Mouse (Mus musculus) CH12.LX (cell line): ENCODE data around the gene Muc3a. TPM values are rescaled to one million over a fixed set of nuclear protein-coding genes. Genes with fewer than 3 reads are reported as not detected.

Experiments
- DNase-seq: peaks from one replicate; pipeline ENCODE4 v3.0.0-alpha.2; 2013; ENCODE audit errors: extremely low read depth
- H3K27ac ChIP-seq: 2 replicates; pipeline ENCODE4 v1.5.1; 2012; ENCODE audit warnings: low read depth, mild to moderate bottlenecking, control low read depth, moderate library complexity; ENCODE audit not compliant: insufficient read depth
- H3K27me3 ChIP-seq: replicated peaks from 2 replicates; pipeline ENCODE3; 2012; ENCODE audit warnings: inconsistent platforms
- H3K36me3 ChIP-seq, 2 experiments: replicated peaks in 1 of 2; 2 replicates each; pipeline versions ENCODE3 to v1.6.1; 2012; ENCODE audit warnings: inconsistent platforms in 1 of 2, low read length in 1 of 2, mild to moderate bottlenecking in 1 of 2, mixed read lengths in 1 of 2, moderate library complexity in 1 of 2; ENCODE audit not compliant: control insufficient read depth in 1 of 2, insufficient read depth in 1 of 2
- H3K4me1 ChIP-seq, 2 experiments: 2 replicates each; pipeline ENCODE4 v1.6.1; 2012; ENCODE audit warnings: inconsistent platforms in 1 of 2, moderate library complexity in 1 of 2; ENCODE audit not compliant: insufficient read depth in 2 of 2, control insufficient read depth in 1 of 2
- H3K4me2 ChIP-seq: 2 replicates; pipeline ENCODE4 v1.6.1; 2012; ENCODE audit warnings: low read depth, mild to moderate bottlenecking, control low read depth; ENCODE audit not compliant: poor library complexity, insufficient read depth, severe bottlenecking
- H3K4me3 ChIP-seq, 3 experiments: fragments of 150-350 bp in 1 of 3; sonication (generic) in 1 of 3; replicated peaks in 1 of 3; 2 replicates each; pipeline versions ENCODE3 to v1.5.1; 2011 to 2012; ENCODE audit warnings: low read depth in 2 of 3, low read length in 2 of 3, mild to moderate bottlenecking in 2 of 3, moderate library complexity in 2 of 3, control low read depth in 1 of 3, improper control_type of control experiment in 1 of 3, inconsistent platforms in 1 of 3, mixed read lengths in 1 of 3; ENCODE audit not compliant: poor library complexity in 1 of 3
- H3K79me2 ChIP-seq: replicated peaks from 2 replicates; pipeline ENCODE4 v1.6.1; 2012; ENCODE audit warnings: mild to moderate bottlenecking, moderate library complexity; ENCODE audit not compliant: control insufficient read depth, poor library complexity, insufficient read depth, severe bottlenecking; ENCODE audit errors: extremely low read depth
- H3K9ac ChIP-seq: 2 replicates; pipeline ENCODE4 v1.6.1; 2012; ENCODE audit warnings: low read depth, mild to moderate bottlenecking, control low read depth, moderate library complexity; ENCODE audit not compliant: insufficient read depth
- H3K9me3 ChIP-seq: replicated peaks from 2 replicates; pipeline ENCODE3; 2012; ENCODE audit warnings: low read length, inconsistent platforms, mixed read lengths
- BHLHE40 ChIP-seq: IDR thresholded peaks from 2 replicates; pipeline ENCODE4 v1.6.1; 2011; ENCODE audit warnings: mild to moderate bottlenecking, low read depth, low read length, improper control_type of control experiment
- CHD1 ChIP-seq: IDR thresholded peaks from 2 replicates; pipeline ENCODE4 v1.6.1; 2012; ENCODE audit warnings: low read depth, low read length, improper control_type of control experiment, inconsistent platforms
- CHD2 ChIP-seq: IDR thresholded peaks from 2 replicates; pipeline ENCODE4 v1.6.1; 2011; ENCODE audit warnings: low read length, improper control_type of control experiment
- CTCF ChIP-seq, 2 experiments: IDR thresholded peaks in 1 of 2; conservative IDR thresholded peaks in 1 of 2; 2 replicates each; pipeline ENCODE4 v1.5.1; 2011 to 2012; ENCODE audit warnings: low read depth in 2 of 2, low read length in 2 of 2, improper control_type of control experiment in 1 of 2, inconsistent platforms in 1 of 2, mild to moderate bottlenecking in 1 of 2, moderate library complexity in 1 of 2
- E2F4 ChIP-seq: IDR thresholded peaks from 2 replicates; pipeline ENCODE4 v1.6.1; 2011; ENCODE audit warnings: low read depth, low read length, improper control_type of control experiment; ENCODE audit not compliant: insufficient replicate concordance
- ELF1 ChIP-seq: IDR thresholded peaks from 2 replicates; pipeline ENCODE4 v1.6.1; 2014; ENCODE audit warnings: low read depth, mild to moderate bottlenecking, inconsistent platforms, low read length, improper control_type of control experiment
- EP300 ChIP-seq: IDR thresholded peaks from 2 replicates; pipeline ENCODE4 v1.6.1; 2011; ENCODE audit warnings: low read length, improper control_type of control experiment
- ETS1 ChIP-seq: conservative IDR thresholded peaks from 2 replicates; pipeline ENCODE4 v1.6.1; 2012; ENCODE audit warnings: low read depth, mild to moderate bottlenecking, inconsistent platforms, low read length, improper control_type of control experiment, moderate library complexity
- GABPA ChIP-seq: IDR thresholded peaks from 2 replicates; pipeline ENCODE4 v1.6.1; 2012; ENCODE audit warnings: low read depth, low read length, improper control_type of control experiment, inconsistent platforms; ENCODE audit not compliant: insufficient replicate concordance
- HCFC1 ChIP-seq: IDR thresholded peaks from 2 replicates; pipeline ENCODE4 v1.6.1; 2012; ENCODE audit warnings: low read depth, mild to moderate bottlenecking, inconsistent platforms, low read length, improper control_type of control experiment
- IRF4 ChIP-seq: IDR thresholded peaks from 2 replicates; pipeline ENCODE4 v1.6.1; 2014; ENCODE audit warnings: low read depth, mild to moderate bottlenecking, inconsistent platforms, low read length, improper control_type of control experiment
- JUND ChIP-seq: conservative IDR thresholded peaks from 2 replicates; pipeline ENCODE4 v1.6.1; 2011; ENCODE audit warnings: low read depth, low read length, improper control_type of control experiment
- MAFK ChIP-seq: IDR thresholded peaks from 2 replicates; pipeline ENCODE4 v1.6.1; 2011; ENCODE audit warnings: low read length, improper control_type of control experiment; ENCODE audit not compliant: insufficient replicate concordance
- MAX ChIP-seq: IDR thresholded peaks from 2 replicates; pipeline ENCODE4 v1.6.1; 2011; ENCODE audit warnings: low read length, improper control_type of control experiment
- MAZ ChIP-seq: IDR thresholded peaks from 2 replicates; pipeline ENCODE4 v1.6.1; 2012; ENCODE audit warnings: low read depth, mild to moderate bottlenecking, inconsistent platforms, low read length, improper control_type of control experiment, moderate library complexity
- MEF2A ChIP-seq: IDR thresholded peaks from 2 replicates; pipeline ENCODE4 v1.6.1; 2014; ENCODE audit warnings: low read depth, mild to moderate bottlenecking, inconsistent platforms, low read length, improper control_type of control experiment, borderline replicate concordance
- MYC ChIP-seq: IDR thresholded peaks from 2 replicates; pipeline ENCODE4 v1.6.1; 2011; ENCODE audit warnings: low read depth, mild to moderate bottlenecking, improper control_type of control experiment, low read length
- NELFE ChIP-seq: IDR thresholded peaks from 2 replicates; pipeline ENCODE4 v1.6.1; 2011; ENCODE audit warnings: low read depth, low read length, improper control_type of control experiment
- POLR2AphosphoS2 ChIP-seq: IDR thresholded peaks from 2 replicates; pipeline ENCODE4 v1.6.1; 2011; ENCODE audit warnings: low read depth, low read length, improper control_type of control experiment
- RAD21 ChIP-seq: IDR thresholded peaks from 2 replicates; pipeline ENCODE4 v1.6.1; 2011; ENCODE audit warnings: low read depth, mild to moderate bottlenecking, low read length, improper control_type of control experiment, moderate library complexity
- RCOR1 ChIP-seq: conservative IDR thresholded peaks from 2 replicates; pipeline ENCODE4 v1.6.1; 2012; ENCODE audit warnings: low read depth, mild to moderate bottlenecking, inconsistent platforms, low read length, improper control_type of control experiment
- SIN3A ChIP-seq: IDR thresholded peaks from 2 replicates; pipeline ENCODE4 v1.6.1; 2012; ENCODE audit warnings: low read length, improper control_type of control experiment, inconsistent platforms
- SMC3 ChIP-seq: IDR thresholded peaks from 2 replicates; pipeline ENCODE4 v1.6.1; 2011; ENCODE audit warnings: low read depth, low read length, improper control_type of control experiment
- TCF12 ChIP-seq: IDR thresholded peaks from 2 replicates; pipeline ENCODE4 v1.6.1; 2014; ENCODE audit warnings: low read depth, mild to moderate bottlenecking, inconsistent platforms, low read length, improper control_type of control experiment
- UBTF ChIP-seq: IDR thresholded peaks from 2 replicates; pipeline ENCODE4 v1.6.1; 2012; ENCODE audit warnings: low read depth, mild to moderate bottlenecking, inconsistent platforms, low read length, improper control_type of control experiment, moderate library complexity
- USF2 ChIP-seq: conservative IDR thresholded peaks from 2 replicates; pipeline ENCODE4 v1.6.1; 2011; ENCODE audit warnings: low read depth, low read length, improper control_type of control experiment
- ZC3H11A ChIP-seq: IDR thresholded peaks from 2 replicates; pipeline ENCODE4 v1.6.1; 2012; ENCODE audit warnings: low read depth, mild to moderate bottlenecking, inconsistent platforms, low read length, improper control_type of control experiment
- ZMIZ1 ChIP-seq: IDR thresholded peaks from 2 replicates; pipeline ENCODE4 v1.6.1; 2012; ENCODE audit warnings: low read depth, mild to moderate bottlenecking, inconsistent platforms, low read length, improper control_type of control experiment
- ZNF384 ChIP-seq: IDR thresholded peaks from 2 replicates; pipeline ENCODE4 v1.6.1; 2012; ENCODE audit warnings: low read depth, low read length, improper control_type of control experiment, inconsistent platforms
- dilution Hi-C: fragments of 300-500 bp; cut with MboI; formaldehyde crosslinking; loops from 2 replicates; pipeline ENCODE4 v1.14.3; 2020; ENCODE audit warnings: low sequenced_read_pairs; ENCODE audit not compliant: extremely low pct_unique_long_range_greater_than_20kb, extremely low pct_ligation_motif_present
- in situ Hi-C: fragments of 300-500 bp; cut with MboI; formaldehyde crosslinking; loops from 3 replicates; pipeline ENCODE4 v1.14.3; 2019; ENCODE audit warnings: low sequenced_read_pairs, low pct_ligation_motif_present, low pct_unique_long_range_greater_than_20kb, mixed read lengths
- polyA plus RNA-seq: library from polyadenylated mRNA; unstranded; fragments of >175 nt; gene quantifications from 2 replicates; pipeline ENCODE4 v1.2.1, GENCODE M21; 2012; ENCODE audit warnings: low read depth; ENCODE audit not compliant: insufficient read length
- total RNA-seq, 2 experiments: library from RNA; depleted of rRNA; stranded (reverse); fragments of 300-350 nt in 1 of 2; fragments of >200 nt in 1 of 2; gene quantifications; 2 replicates each; pipeline ENCODE4 v1.2.3; 2012 to 2014

Gene Muc3a
- total and polyA plus RNA-seq, 3 experiments, result not detected

DNA sequence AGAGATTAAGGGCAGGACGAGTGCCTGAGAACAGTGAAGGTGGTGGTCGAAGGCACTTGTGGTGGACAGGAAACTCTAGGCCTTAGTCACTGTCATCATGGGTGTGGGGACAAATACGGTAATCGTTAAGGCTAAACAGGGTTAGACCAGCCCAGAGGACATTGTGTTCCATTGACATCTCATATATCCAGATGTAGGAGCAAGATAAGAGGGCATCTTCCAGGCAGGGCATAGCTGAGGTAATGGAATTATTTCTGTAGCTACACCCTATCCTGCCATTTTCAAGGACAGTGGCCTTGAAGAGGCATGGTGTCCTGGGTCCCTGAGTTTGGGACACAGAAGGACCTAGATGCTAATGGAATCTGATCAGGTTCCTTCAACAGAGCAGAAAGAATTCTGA, 50.3 kb downstream of the Muc3a start:
- Histone ChIP-seq H3K9ac (no peak overlapping the region), H3K4me3 (no peak overlapping the region), H3K27me3 (peaks cover 58% of the 10 kb centered on the region), H3K79me2 (no peaks in the 10 kb centered on the region), H3K36me3 (no peaks in the 10 kb centered on the region), H3K27ac (no peak overlapping the region), H3K4me1 (no peaks in the 10 kb centered on the region), H3K9me3 (peaks cover 2% of the 10 kb centered on the region), H3K4me2 (no peak overlapping the region)
- dilution Hi-C loops, result no loop called here
- no peak for DNase-seq
- TF ChIP-seq GABPA, result no peak
- TF ChIP-seq MEF2A, result no peak
- TF ChIP-seq ELF1, result no peak
- no peak for TF ChIP-seq CTCF (conservative IDR thresholded peaks at IDR 0.05 in 1 of 2, IDR thresholded peaks at IDR 0.05 in 1 of 2; ENCODE audit: low read depth in 2 of 2, low read length in 2 of 2)
- no peak for TF ChIP-seq BHLHE40
- no peak for TF ChIP-seq CHD2
- no peak for TF ChIP-seq E2F4
- no peak for TF ChIP-seq HCFC1
- no peak for TF ChIP-seq UBTF
- no peak for TF ChIP-seq CHD1
- TF ChIP-seq ZC3H11A, result no peak
- TF ChIP-seq JUND, result no peak
- no peak for TF ChIP-seq USF2
- in situ Hi-C loops, result no loop called here

- H3K4me2 ChIP-seq, result no peak overlapping the region
- TF ChIP-seq UBTF, result no peak
- TF ChIP-seq POLR2AphosphoS2, result no peak
- no peak for TF ChIP-seq JUND
- no peak for TF ChIP-seq MAZ
- TF ChIP-seq MEF2A, result no peak
- TF ChIP-seq USF2, result no peak
- TF ChIP-seq ZMIZ1, result no peak
- no peak for TF ChIP-seq ZNF384
- TF ChIP-seq NELFE, result peak; percentile 55; the same call in 1 of the 2 replicates
- TF ChIP-seq EP300, result no peak
- TF ChIP-seq RCOR1, result no peak
- no peak for TF ChIP-seq IRF4
- peak; percentile 68 for TF ChIP-seq RAD21
- TF ChIP-seq SMC3, result peak; percentile 86
- TF ChIP-seq TCF12, result no peak
- no peak for TF ChIP-seq CHD1
- TF ChIP-seq ETS1, result no peak
- TF ChIP-seq ELF1, result no peak
- no peak for TF ChIP-seq CHD2
- no peak for TF ChIP-seq MAX
- peak; percentile 52 to 99 for TF ChIP-seq CTCF (conservative IDR thresholded peaks at IDR 0.05 in 1 of 2, IDR thresholded peaks at IDR 0.05 in 1 of 2; ENCODE audit: low read depth in 2 of 2, low read length in 2 of 2)
- no peak for TF ChIP-seq MAFK
- TF ChIP-seq MYC, result no peak
- no peak for TF ChIP-seq SIN3A
- TF ChIP-seq, all 38 proteins: peak for 4
- H3K9ac ChIP-seq, result no peak overlapping the region
- H3K9me3 ChIP-seq, result peaks cover 9% of the 10 kb centered on the region
- no peak overlapping the region for H3K4me3 ChIP-seq
- H3K27ac ChIP-seq, result no peak overlapping the region
- in situ Hi-C loops (no loop called here), dilution Hi-C loops (no loop called here)
- peak; percentile 65 for DNase-seq
- peaks cover 53% of the 10 kb centered on the region for H3K27me3 ChIP-seq
- no peaks in the 10 kb centered on the region for H3K4me1 ChIP-seq
- no peaks in the 10 kb centered on the region for H3K36me3 ChIP-seq
- H3K79me2 ChIP-seq, result no peaks in the 10 kb centered on the region
Observed at GRCm38 (mm10) chr5:137159461-137159860, 52.7 kb downstream of the Muc3a start.
